Mouse (Mus musculus) heart, embryonic 13.5 days (tissue): ENCODE measurements around the gene Arhgef38. TPM values are rescaled to one million over a fixed set of nuclear protein-coding genes. Genes with fewer than 3 reads are reported as not detected.

Source experiments
- ATAC-seq: fragments of 200-750 bp; cut with Nextera tagmentation; 2 replicates; pipeline ENCODE4 v1.8.0; 2017; ENCODE audit warnings: moderate TSS enrichment; ENCODE audit not compliant: insufficient number of reproducible peaks, low FRiP score, low TSS enrichment; ENCODE audit errors: extremely low read depth
- H3K27ac ChIP-seq: fragments of 300-500 bp; sonication (generic); replicated peaks from 2 replicates; pipeline ENCODE4 v1.5.1; 2015; ENCODE audit warnings: moderate library complexity, mild to moderate bottlenecking, inconsistent platforms
- H3K27me3 ChIP-seq: fragments of 300-500 bp; sonication (generic); replicated peaks from 2 replicates; pipeline ENCODE4 v1.6.1; 2015; ENCODE audit warnings: mild to moderate bottlenecking, inconsistent platforms
- H3K36me3 ChIP-seq: fragments of 300-500 bp; sonication (generic); 2 replicates; pipeline ENCODE4 v1.6.1; 2015; ENCODE audit warnings: mild to moderate bottlenecking, inconsistent platforms
- H3K4me1 ChIP-seq: fragments of 300-500 bp; sonication (generic); 2 replicates; pipeline ENCODE4 v1.6.1; 2015; ENCODE audit warnings: inconsistent platforms
- H3K4me2 ChIP-seq: fragments of 300-500 bp; sonication (generic); 2 replicates; pipeline ENCODE4 v1.6.1; 2015; ENCODE audit warnings: inconsistent platforms, mild to moderate bottlenecking, moderate library complexity
- H3K4me3 ChIP-seq: fragments of 300-500 bp; sonication (generic); 2 replicates; pipeline ENCODE4 v1.5.1; 2015; ENCODE audit warnings: moderate library complexity, mild to moderate bottlenecking, inconsistent platforms
- H3K9ac ChIP-seq: fragments of 300-500 bp; sonication (generic); 2 replicates; pipeline ENCODE4 v1.6.1; 2015; ENCODE audit warnings: inconsistent platforms, mild to moderate bottlenecking, moderate library complexity
- H3K9me3 ChIP-seq: fragments of 300-500 bp; sonication (generic); 2 replicates; pipeline ENCODE4 v1.6.1; 2016; ENCODE audit warnings: inconsistent platforms
- WGBS: fragments of 180-500 bp; shearing (Covaris S2); methylation state at CpG from one replicate; pipeline ENCODE4 v1.1.7; 2015; ENCODE audit warnings: mixed read lengths; 5-methylcytosine and 5-hydroxymethylcytosine counted together
- polyA plus RNA-seq: library from polyadenylated mRNA; unstranded; fragments of >200 nt; fragmentation: Nextera tagmentation; extraction: Ambion mirVana; gene quantifications from 2 replicates; pipeline ENCODE4 v1.2.1, GENCODE M21; 2015

Gene Arhgef38
- polyA plus RNA-seq, 1 experiment from 2014 or later: not detected

DNA sequence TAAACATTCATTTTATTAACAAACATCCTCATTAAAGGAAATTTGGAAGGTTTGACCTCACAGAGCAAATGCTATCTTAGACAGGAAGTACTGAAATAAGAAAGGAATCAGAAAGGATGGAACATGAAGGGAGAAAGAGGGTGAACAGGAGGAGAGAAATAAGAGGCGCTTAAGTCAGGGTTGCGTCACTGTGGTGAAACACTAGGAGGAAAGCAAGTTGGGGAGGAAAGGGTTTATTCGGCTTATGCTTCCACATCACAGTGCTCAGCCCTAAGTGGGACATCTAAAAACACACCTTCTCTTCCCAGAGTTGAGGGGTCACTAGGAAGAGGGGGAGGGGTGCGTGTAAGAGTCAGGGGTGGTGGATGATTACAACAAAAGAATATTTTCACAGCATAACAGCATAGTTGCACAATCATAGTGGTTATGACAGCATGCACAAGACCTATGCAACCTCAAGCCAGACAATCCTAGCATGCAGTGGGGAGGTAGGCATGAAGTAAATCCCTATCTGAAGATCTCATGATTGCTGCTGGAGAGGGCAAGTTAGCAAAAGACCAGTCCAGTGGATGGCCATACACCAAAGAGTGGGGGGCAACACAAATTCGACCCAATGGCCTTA, 19.4 kb downstream of the Arhgef38 start:
- no peaks in the 10 kb centered on the region for H3K4me1 ChIP-seq
- WGBS: 80% methylated on average over 5 of the region's 5 CpGs
- no peak overlapping the region for H3K27ac ChIP-seq
- no peak for ATAC-seq
- no peak overlapping the region for H3K4me3 ChIP-seq
- no peak overlapping the region for H3K4me2 ChIP-seq
- H3K9ac ChIP-seq: no peak overlapping the region
- H3K36me3 ChIP-seq: no peaks in the 10 kb centered on the region
- no peaks in the 10 kb centered on the region for H3K9me3 ChIP-seq
- H3K27me3 ChIP-seq: no peaks in the 10 kb centered on the region

DNA sequence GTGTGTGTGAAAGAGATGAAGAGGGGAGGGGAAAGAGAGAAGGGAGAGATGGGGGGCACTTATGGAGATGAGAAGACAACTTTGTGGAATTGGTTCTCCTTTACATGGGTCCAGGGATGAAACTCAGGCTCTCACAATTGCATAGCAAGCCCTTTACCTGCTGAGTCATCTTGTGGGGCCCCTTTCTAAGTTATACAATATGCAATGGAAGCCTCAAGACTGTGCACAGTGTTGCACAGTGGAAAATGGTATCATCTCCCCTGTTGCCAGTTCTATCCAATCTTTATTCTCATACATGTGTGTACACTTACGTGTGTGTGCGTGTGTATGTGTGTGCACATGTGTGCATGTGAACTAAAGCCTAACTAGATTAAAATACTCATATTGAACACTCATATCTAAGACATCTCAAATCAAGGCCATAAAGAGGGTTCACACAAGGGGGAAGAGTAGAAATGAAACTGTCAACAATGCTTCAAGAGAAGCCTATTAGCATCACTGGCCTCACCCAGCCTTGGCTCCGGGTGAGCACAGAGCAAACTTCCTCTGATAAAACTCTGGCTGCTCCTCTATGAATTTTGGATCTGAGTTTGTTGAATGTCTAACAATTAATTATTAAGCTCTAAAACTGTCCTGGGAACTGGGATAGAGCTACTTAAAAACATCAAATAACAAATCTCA, 21.2 kb downstream of the Arhgef38 start:
- Histone ChIP-seq H3K4me1 (no peaks in the 10 kb centered on the region), H3K27ac (no peak overlapping the region), H3K4me2 (no peak overlapping the region), H3K9me3 (no peaks in the 10 kb centered on the region), H3K4me3 (no peak overlapping the region), H3K27me3 (no peaks in the 10 kb centered on the region), H3K36me3 (no peaks in the 10 kb centered on the region), H3K9ac (no peak overlapping the region)
- 73% methylated on average over 3 of the region's 3 CpGs for WGBS
- ATAC-seq: no peak

DNA sequence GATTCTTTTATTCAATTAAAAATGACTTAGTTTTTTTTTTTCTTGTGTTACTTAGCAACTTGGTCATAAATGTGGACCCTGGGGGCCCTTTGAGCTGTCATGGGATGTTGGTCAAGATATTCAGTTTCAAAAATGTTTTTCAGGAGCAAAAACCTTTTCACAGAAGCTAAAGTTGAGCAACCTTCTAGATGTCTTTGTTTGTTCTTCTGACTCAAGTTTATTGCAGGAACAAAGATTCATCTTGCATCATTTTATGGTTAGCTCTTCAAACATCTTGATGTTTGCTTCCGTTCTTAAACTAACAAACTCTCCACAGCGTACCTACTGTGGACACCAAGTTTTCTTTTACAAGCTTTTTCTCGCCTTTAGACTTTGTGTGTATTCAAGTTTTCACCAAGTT, 23.4 kb downstream of the Arhgef38 start:
- Histone ChIP-seq H3K27ac (no peak overlapping the region), H3K27me3 (no peaks in the 10 kb centered on the region), H3K4me1 (no peaks in the 10 kb centered on the region), H3K4me2 (no peak overlapping the region), H3K36me3 (no peaks in the 10 kb centered on the region), H3K9ac (no peak overlapping the region), H3K4me3 (no peak overlapping the region), H3K9me3 (no peaks in the 10 kb centered on the region)
- 77% methylated on average over 3 of the region's 3 CpGs for WGBS
- ATAC-seq: no peak

DNA sequence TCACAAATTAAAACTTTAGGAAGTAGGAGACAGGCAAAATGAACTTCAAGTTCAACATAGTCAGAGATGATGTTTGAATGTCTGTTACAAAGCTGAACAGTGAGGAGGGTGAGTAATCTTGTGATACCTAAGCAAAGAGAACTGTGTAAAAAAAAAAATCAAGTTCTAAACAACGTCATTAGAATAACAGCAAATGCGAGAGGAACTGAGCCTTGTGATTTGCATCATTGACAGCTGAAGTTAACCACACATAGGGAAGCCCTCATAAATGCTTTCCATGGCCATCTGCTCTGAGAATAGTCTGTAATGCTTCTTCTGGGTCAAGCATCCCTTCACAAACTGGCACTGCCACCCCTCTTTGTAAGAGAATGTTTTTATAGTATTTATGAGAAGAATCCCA, 31.0 kb downstream of the Arhgef38 start:
- Histone ChIP-seq H3K27ac (no peak overlapping the region), H3K4me3 (no peak overlapping the region), H3K9ac (no peak overlapping the region), H3K9me3 (no peaks in the 10 kb centered on the region), H3K4me1 (no peaks in the 10 kb centered on the region), H3K4me2 (no peak overlapping the region), H3K36me3 (no peaks in the 10 kb centered on the region), H3K27me3 (no peaks in the 10 kb centered on the region)
- no peak for ATAC-seq
- 69% methylated on average over 2 of the region's 2 CpGs for WGBS

DNA sequence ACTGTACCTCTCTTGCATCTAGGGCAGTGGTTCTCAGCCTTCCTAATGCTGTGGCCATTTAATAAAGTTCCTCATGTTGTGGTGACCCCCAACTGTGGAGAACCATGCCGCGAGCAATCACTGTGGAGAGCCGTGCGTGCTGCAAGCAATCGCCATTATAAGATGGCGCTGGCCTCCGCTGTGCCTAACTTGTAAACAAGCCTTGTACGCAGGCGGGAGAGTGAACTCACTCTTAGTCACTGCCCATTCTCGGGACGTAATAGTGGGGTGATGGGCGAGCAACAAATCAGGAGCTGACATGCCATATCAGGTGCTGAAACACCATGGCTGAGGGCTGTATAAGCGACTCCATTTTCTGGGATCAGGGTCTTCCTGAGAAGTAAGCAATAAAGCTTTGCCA, 32.6 kb downstream of the Arhgef38 start:
- no peaks in the 10 kb centered on the region for H3K27me3 ChIP-seq
- H3K36me3 ChIP-seq: no peaks in the 10 kb centered on the region
- no peak overlapping the region for H3K9ac ChIP-seq
- H3K4me2 ChIP-seq: no peak overlapping the region
- H3K27ac ChIP-seq: no peak overlapping the region
- H3K4me1 ChIP-seq: no peaks in the 10 kb centered on the region
- ATAC-seq: no peak
- WGBS: 77% methylated on average over 13 of the region's 13 CpGs
- H3K4me3 ChIP-seq: no peak overlapping the region
- H3K9me3 ChIP-seq: no peaks in the 10 kb centered on the region

DNA sequence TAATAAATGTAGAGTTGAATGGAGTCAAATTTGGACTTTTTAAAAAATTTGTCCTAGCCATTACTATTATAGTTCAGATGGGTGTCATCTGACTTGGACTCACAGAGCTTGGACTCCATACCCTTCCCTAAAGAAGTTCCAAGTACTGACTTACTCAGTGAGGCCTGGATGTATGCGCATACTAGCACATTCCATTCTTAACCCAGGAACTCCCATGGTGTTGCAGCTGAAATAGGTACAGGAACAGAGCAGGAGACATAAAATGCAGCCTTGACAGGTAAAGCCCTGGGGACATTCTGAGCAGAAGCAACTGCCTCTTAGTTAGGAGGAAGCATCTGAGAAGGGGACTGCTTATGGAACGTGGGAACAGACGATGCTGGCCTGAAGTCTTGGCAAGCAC, 45.8 kb downstream of the Arhgef38 start:
- no peaks in the 10 kb centered on the region for H3K27me3 ChIP-seq
- H3K9me3 ChIP-seq: no peaks in the 10 kb centered on the region
- WGBS: 78% methylated on average over 3 of the region's 3 CpGs
- no peaks in the 10 kb centered on the region for H3K36me3 ChIP-seq
- H3K4me2 ChIP-seq: no peak overlapping the region
- ATAC-seq: no peak
- no peaks in the 10 kb centered on the region for H3K4me1 ChIP-seq
- H3K9ac ChIP-seq: no peak overlapping the region
- no peak overlapping the region for H3K27ac ChIP-seq
- no peak overlapping the region for H3K4me3 ChIP-seq

DNA sequence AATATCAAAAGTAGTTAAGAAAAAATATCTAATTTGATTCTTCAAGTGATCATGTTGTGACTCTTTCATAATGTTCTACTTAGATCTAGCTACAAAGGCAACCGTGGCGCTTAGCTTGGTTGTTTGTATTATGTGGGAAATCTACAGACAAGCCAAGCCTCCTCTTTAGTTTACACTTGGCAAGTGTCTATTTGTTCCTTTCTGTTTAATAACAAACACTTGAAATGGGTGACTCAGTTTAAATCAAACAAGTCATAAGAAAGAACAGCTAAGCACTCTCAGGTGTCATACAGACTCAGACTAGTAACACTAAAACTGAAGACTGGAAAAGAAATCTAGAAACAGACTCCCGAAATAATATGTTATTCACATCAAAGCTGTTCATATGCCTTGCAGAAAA, 47.2 kb downstream of the Arhgef38 start:
- ATAC-seq: no peak
- no peaks in the 10 kb centered on the region for H3K9me3 ChIP-seq
- H3K4me1 ChIP-seq: no peaks in the 10 kb centered on the region
- H3K4me3 ChIP-seq: no peak overlapping the region
- no peak overlapping the region for H3K27ac ChIP-seq
- no peaks in the 10 kb centered on the region for H3K36me3 ChIP-seq
- no peak overlapping the region for H3K4me2 ChIP-seq
- 76% methylated on average over 3 of the region's 3 CpGs for WGBS
- H3K9ac ChIP-seq: no peak overlapping the region
- H3K27me3 ChIP-seq: no peaks in the 10 kb centered on the region

DNA sequence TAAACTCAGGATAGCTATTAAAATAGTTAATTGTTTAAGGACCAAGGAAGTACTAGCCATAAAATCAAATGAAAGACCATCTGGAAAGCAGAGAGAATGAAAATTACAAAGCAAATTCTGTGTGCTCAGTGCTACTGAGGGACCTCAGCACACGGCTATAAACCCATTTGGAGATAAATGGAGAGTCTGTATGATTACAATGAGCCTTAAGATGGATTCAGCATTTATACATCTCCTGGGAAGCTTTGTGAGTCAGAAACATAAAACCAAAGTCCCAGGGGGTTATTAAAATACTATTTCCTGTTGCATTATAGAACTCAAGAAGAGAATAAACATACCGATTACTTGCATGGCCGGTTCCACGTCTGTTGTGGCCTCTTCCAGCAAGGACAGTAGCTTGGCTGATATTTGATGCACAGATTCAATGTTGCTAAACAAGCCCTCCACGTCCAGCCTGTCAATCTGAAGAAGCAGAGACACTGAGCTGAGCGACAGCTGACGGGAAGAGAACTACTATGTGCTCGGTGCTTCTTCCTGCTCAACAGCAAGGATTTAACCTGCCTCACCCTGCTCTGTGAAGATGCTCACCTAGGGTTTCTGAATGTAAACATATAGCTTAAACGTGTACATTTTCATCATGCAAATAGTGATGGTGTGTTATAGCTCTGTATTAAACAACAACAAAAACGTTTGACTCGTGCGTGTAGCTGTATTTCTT, 58.6 kb downstream of the Arhgef38 start:
- H3K9me3 ChIP-seq: no peaks in the 10 kb centered on the region
- no peaks in the 10 kb centered on the region for H3K36me3 ChIP-seq
- no peak overlapping the region for H3K9ac ChIP-seq
- WGBS: 67% methylated on average over 12 of the region's 12 CpGs
- H3K27me3 ChIP-seq: no peaks in the 10 kb centered on the region
- H3K27ac ChIP-seq: no peak overlapping the region
- no peak overlapping the region for H3K4me2 ChIP-seq
- H3K4me1 ChIP-seq: no peaks in the 10 kb centered on the region
- no peak overlapping the region for H3K4me3 ChIP-seq
- no peak for ATAC-seq

DNA sequence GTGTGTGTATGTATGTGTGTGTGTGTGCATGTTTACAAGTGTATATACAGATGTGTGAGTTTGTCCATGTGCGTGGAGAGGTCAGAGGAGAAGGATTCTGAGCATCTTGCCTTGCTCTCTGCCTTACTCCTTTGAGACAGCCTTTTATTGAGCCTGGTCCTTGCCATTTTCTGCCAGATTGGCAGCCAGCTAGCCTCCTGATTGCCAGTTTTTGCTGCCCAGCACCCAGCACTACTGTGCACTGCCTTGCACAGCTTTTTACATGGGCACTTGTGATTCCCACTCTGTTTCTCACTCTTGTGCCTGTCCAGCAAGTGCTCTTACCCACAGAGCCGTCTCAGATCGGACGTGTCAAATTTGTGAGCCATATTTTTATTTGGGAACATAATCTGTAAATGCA, 62.5 kb downstream of the Arhgef38 start:
- Histone ChIP-seq H3K4me3 (no peak overlapping the region), H3K4me2 (no peak overlapping the region), H3K9me3 (no peaks in the 10 kb centered on the region), H3K27me3 (no peaks in the 10 kb centered on the region), H3K4me1 (no peaks in the 10 kb centered on the region), H3K9ac (no peak overlapping the region), H3K27ac (no peak overlapping the region), H3K36me3 (no peaks in the 10 kb centered on the region)
- no peak for ATAC-seq
- WGBS: 79% methylated on average over 4 of the region's 4 CpGs

DNA sequence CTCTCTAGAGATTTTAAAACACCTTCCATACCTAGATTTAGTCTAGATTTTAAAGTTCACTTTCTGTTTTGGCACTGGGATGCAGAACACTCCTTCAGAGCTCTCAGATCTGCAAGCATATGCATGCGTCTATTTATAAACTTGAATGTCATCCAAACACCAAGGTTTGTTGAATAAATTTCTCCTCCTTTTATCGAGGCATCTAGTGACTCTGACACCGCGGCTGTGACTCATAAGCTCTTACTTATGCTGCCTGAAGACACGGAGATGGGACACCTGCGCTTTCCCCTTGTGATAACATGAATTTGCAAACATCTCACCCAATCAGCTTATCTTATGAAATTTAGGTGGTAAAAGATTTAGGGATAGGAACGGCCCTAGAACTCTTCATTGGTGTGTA, 65.0 kb downstream of the Arhgef38 start:
- H3K27ac ChIP-seq: no peak overlapping the region
- 65% methylated on average over 7 of the region's 7 CpGs for WGBS
- H3K9ac ChIP-seq: no peak overlapping the region
- ATAC-seq: no peak
- H3K4me1 ChIP-seq: no peaks in the 10 kb centered on the region
- no peak overlapping the region for H3K4me2 ChIP-seq
- H3K4me3 ChIP-seq: no peak overlapping the region
- no peaks in the 10 kb centered on the region for H3K36me3 ChIP-seq
- H3K9me3 ChIP-seq: no peaks in the 10 kb centered on the region
- H3K27me3 ChIP-seq: no peaks in the 10 kb centered on the region

DNA sequence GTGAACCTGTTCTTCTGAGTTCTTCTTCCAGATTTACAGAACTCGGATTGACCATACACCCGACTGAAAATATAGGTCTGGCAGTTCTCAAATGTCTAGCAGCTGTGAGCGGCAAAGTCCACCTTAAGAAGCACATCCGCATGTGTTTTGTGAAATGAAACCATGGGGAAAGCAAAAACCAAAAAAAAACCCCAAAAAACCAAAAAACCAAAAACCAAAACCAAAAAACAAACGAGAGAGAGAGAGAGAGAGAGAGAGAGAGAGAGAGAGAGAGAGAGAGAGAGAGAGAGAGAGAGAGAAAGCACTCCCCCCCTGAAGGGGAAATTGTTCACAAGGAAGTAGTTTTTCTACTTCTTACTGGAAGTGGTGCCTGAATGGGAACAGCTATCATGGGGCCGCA, 67.2 kb downstream of the Arhgef38 start:
- ATAC-seq: no peak
- no peaks in the 10 kb centered on the region for H3K4me1 ChIP-seq
- WGBS: 72% methylated on average over 6 of the region's 6 CpGs
- H3K9ac ChIP-seq: no peak overlapping the region
- H3K27me3 ChIP-seq: no peaks in the 10 kb centered on the region
- no peaks in the 10 kb centered on the region for H3K36me3 ChIP-seq
- H3K27ac ChIP-seq: no peak overlapping the region
- no peak overlapping the region for H3K4me2 ChIP-seq
- no peak overlapping the region for H3K4me3 ChIP-seq
- no peaks in the 10 kb centered on the region for H3K9me3 ChIP-seq

DNA sequence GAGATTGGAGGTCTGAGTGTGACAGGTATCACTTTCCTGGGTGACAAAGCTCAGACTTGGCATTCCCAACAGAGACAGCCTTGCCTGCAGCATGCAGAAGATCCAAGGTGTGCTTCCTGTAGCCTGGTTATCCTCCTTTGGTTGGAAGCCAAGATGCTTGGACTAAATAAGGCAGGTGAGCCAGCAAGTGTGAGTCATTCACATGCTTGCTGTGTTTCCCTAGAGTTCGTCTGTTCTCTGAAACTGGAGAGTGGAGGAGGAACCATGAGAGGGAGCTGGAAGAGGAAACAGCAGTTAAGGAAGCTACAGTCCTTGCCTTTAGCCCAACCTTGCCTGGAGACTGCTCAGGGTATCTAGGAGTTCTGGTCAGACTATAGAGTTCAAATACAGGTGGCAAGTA, 69.6 kb downstream of the Arhgef38 start:
- 16% methylated on average over 1 of the region's 1 CpGs for WGBS
- H3K4me1 ChIP-seq: no peaks in the 10 kb centered on the region
- no peaks in the 10 kb centered on the region for H3K36me3 ChIP-seq
- no peak overlapping the region for H3K27ac ChIP-seq
- ATAC-seq: no peak
- no peaks in the 10 kb centered on the region for H3K9me3 ChIP-seq
- no peaks in the 10 kb centered on the region for H3K27me3 ChIP-seq
- H3K4me3 ChIP-seq: no peak overlapping the region
- H3K4me2 ChIP-seq: no peak overlapping the region
- H3K9ac ChIP-seq: no peak overlapping the region
